Mouse (Mus musculus) forebrain, embryonic 13.5 days (tissue): ENCODE measurements around the gene Dync1li2. TPM values are rescaled to one million over a fixed set of nuclear protein-coding genes. Genes with fewer than 3 reads are reported as not detected.

Experiments used
- ATAC-seq: fragments of 200-750 bp; cut with Nextera tagmentation; 2 replicates; pipeline ENCODE4 v1.8.0; 2017
- H3K27ac ChIP-seq: fragments of 300-500 bp; sonication (generic); 2 replicates; pipeline ENCODE4 v1.5.1; 2015; ENCODE audit warnings: inconsistent platforms, mild to moderate bottlenecking, moderate library complexity
- H3K27me3 ChIP-seq: fragments of 300-500 bp; sonication (generic); 2 replicates; pipeline ENCODE4 v1.6.1; 2015; ENCODE audit warnings: mild to moderate bottlenecking, inconsistent platforms
- H3K36me3 ChIP-seq: fragments of 300-500 bp; sonication (generic); 2 replicates; pipeline ENCODE4 v1.6.1; 2015; ENCODE audit warnings: mild to moderate bottlenecking, inconsistent platforms; ENCODE audit not compliant: poor library complexity, severe bottlenecking
- H3K4me1 ChIP-seq: fragments of 300-500 bp; sonication (generic); 2 replicates; pipeline ENCODE4 v1.6.1; 2015; ENCODE audit warnings: inconsistent platforms
- H3K4me2 ChIP-seq: fragments of 300-500 bp; sonication (generic); 2 replicates; pipeline ENCODE4 v1.6.1; 2015; ENCODE audit warnings: inconsistent platforms, mild to moderate bottlenecking, moderate library complexity
- H3K4me3 ChIP-seq: fragments of 300-500 bp; sonication (generic); 2 replicates; pipeline ENCODE4 v1.5.1; 2015; ENCODE audit warnings: mild to moderate bottlenecking, inconsistent platforms
- H3K9ac ChIP-seq: fragments of 300-500 bp; sonication (generic); 2 replicates; pipeline ENCODE4 v1.6.1; 2015; ENCODE audit warnings: mild to moderate bottlenecking, inconsistent platforms
- H3K9me3 ChIP-seq: fragments of 300-500 bp; sonication (generic); replicated peaks from 2 replicates; pipeline ENCODE4 v1.6.1; 2016; ENCODE audit warnings: inconsistent platforms
- WGBS: fragments of 180-500 bp; shearing (Covaris S2); methylation state at CpG from one replicate; pipeline ENCODE4 v1.1.7; 2015; 5-methylcytosine and 5-hydroxymethylcytosine counted together
- polyA plus RNA-seq: library from polyadenylated mRNA; unstranded; fragments of >200 nt; fragmentation: Nextera tagmentation; extraction: Ambion mirVana; gene quantifications from 2 replicates; pipeline ENCODE4 v1.2.1, GENCODE M21; 2015

Gene Dync1li2
- polyA plus RNA-seq, 1 experiment from 2014 or later = 109 TPM

DNA sequence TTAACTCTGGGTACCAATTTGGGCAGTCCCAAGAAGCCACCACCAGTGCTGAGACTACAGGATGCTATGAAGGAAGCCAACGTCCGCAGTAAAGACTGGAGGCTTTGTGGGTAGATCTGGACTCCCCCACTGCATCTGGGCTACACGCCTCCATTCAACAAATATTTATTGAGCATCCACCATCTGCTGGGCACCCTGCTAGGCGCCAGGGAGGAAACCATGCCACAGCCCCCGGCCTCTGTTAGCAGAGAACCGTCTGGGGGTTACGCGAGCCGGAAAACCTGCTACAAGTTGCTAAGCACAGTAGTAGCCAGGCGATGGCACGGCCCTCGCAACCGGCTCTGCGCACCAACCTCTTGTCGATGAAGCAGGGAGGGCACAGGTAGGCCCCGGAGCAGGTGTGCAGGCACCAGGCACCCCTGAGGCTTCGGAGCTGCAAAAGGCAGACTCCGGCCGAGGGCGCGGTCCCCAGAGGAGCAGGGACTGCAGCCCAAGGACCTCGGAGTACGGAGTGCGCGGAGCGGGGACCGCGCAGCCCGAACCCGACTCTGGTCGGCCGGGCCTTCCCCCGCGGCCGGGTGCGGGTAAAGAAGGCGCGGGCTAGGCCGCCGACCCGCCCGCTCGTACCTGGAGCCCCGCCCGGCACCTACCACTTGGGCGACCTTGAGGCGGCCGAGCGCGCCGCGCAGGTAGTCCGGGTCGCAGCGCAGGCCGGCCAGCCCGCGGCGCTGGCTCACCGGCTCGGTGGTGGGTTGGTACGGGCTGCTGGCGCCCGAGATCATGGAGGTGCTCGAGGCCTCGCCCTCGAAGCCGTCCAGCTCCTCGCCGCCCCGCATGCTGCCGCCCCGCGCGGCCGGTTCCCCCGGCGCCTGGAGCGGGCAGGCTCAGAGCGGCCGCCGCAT is 47.8 kb downstream of the Dync1li2 start:
- Histone ChIP-seq H3K9ac (peak overlapping the region; percentile 90), H3K9me3 (peaks cover 5% of the 10 kb centered on the region; the same call in 1 of the 2 replicates), H3K27me3 (no peaks in the 10 kb centered on the region), H3K4me1 (peaks cover 17% of the 10 kb centered on the region), H3K4me2 (peak overlapping the region; percentile 96), H3K27ac (peak overlapping the region; percentile 73), H3K36me3 (no peaks in the 10 kb centered on the region), H3K4me3 (peak overlapping the region; percentile 83)
- peak; percentile 79 for ATAC-seq
- under 1% methylated on average over 62 of the region's 82 CpGs for WGBS

DNA sequence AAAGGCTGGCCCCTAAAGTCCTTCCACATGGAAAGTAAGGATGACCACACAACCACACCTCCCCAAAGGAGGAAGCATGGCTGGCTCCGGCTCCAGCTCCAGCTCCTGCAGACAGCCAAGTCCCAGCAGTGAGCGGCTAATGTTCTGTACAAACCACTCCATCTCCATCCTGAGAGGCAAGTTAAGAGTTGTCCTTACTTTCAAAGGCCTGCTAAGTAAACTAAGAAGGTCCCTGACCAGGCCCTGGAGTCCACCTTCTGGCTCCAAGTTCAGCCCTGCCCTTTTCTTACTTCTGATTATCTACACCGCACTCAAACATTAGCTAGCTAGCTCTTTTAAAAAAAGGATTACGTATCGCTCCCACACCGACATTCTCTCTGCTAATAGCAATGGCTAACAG is 49.1 kb downstream of the Dync1li2 start:
- Histone ChIP-seq H3K27ac (no peak overlapping the region), H3K4me3 (peak overlapping the region; percentile 83), H3K27me3 (no peaks in the 10 kb centered on the region), H3K36me3 (no peaks in the 10 kb centered on the region), H3K9ac (peak overlapping the region; percentile 90), H3K4me1 (peaks cover 17% of the 10 kb centered on the region), H3K4me2 (peak overlapping the region; percentile 96), H3K9me3 (peaks cover 5% of the 10 kb centered on the region; the same call in 1 of the 2 replicates)
- no peak for ATAC-seq
- WGBS = 86% methylated on average over 6 of the region's 6 CpGs

DNA sequence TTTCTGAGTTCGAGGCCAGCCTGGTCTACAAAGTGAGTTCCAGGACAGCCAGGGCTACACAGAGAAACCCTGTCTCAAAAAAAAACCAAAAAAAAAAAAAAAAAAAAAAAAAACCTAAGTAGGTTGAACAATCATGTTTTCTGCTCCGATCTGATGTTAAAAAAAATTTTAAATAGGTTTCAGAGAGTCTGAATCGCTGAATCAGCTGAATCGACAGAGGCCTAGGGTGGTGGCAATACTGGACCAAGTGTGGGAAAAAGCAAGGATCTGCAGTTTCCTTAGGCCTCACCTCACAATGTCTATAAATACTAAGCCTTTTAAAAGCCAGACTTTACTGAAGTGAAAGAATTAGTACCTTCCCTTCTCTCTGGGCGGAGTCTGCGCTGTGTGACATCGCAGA is 49.7 kb downstream of the Dync1li2 start:
- no peak overlapping the region for H3K9ac ChIP-seq
- H3K27me3 ChIP-seq = no peaks in the 10 kb centered on the region
- H3K9me3 ChIP-seq = peaks cover 5% of the 10 kb centered on the region; the same call in 1 of the 2 replicates
- 95% methylated on average over 7 of the region's 7 CpGs for WGBS
- ATAC-seq = no peak
- no peak overlapping the region for H3K4me2 ChIP-seq
- no peaks in the 10 kb centered on the region for H3K36me3 ChIP-seq
- H3K27ac ChIP-seq = no peak overlapping the region
- peaks cover 17% of the 10 kb centered on the region for H3K4me1 ChIP-seq
- H3K4me3 ChIP-seq = no peak overlapping the region

DNA sequence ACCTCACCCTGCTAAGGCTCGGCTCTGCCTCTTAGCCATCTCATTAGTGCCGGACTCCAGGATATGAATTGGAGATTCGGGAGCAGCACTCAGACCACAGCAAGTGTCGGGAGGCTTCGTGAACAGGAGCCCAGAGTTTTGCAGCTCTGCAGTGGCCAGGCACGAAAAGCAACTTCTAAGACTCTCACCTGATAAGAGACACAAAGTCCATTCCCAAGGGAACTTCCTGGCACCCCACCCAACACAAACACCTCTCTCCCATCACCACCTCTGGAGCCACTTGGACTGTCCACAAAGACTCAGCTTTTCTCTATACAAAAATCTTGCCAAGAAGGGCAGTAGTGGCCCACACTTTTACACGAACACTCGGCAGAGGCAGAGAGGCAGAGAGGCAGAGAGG is 52.6 kb downstream of the Dync1li2 start:
- WGBS = 84% methylated on average over 8 of the region's 8 CpGs
- ATAC-seq = no peak
- no peaks in the 10 kb centered on the region for H3K36me3 ChIP-seq

DNA sequence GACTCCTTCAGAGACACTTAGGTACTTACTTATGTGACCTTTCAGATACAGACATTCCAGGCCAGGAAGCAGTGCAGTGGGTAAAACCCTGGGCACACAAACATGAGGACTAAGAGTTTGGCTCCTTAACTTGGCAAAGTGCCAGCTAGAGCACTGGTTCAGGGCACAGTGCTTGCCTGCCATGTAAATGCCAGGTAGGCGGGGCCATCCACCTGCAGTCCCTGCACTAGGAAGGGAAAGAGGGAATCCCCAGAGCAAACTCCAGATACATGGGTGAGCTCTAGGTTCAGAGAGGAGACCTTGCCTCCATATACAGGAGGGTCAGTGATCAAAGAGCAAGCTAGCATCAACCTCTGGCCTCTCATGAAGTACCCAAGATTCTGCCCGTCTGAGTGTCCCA is 54.9 kb downstream of the Dync1li2 start:
- no peaks in the 10 kb centered on the region for H3K36me3 ChIP-seq
- no peak overlapping the region for H3K4me2 ChIP-seq
- no peaks in the 10 kb centered on the region for H3K9me3 ChIP-seq
- 91% methylated on average over 2 of the region's 2 CpGs for WGBS
- no peak overlapping the region for H3K27ac ChIP-seq
- H3K9ac ChIP-seq = no peak overlapping the region
- H3K27me3 ChIP-seq = no peaks in the 10 kb centered on the region
- no peak for ATAC-seq
- H3K4me3 ChIP-seq = no peak overlapping the region
- H3K4me1 ChIP-seq = peaks cover 35% of the 10 kb centered on the region

More for the DNA sequence above, 52.6 kb downstream of the Dync1li2 start:
- Histone ChIP-seq H3K4me3 (no peak overlapping the region), H3K27me3 (no peaks in the 10 kb centered on the region), H3K9me3 (no peaks in the 10 kb centered on the region), H3K9ac (no peak overlapping the region), H3K4me2 (no peak overlapping the region), H3K27ac (no peak overlapping the region), H3K4me1 (peaks cover 46% of the 10 kb centered on the region)

DNA sequence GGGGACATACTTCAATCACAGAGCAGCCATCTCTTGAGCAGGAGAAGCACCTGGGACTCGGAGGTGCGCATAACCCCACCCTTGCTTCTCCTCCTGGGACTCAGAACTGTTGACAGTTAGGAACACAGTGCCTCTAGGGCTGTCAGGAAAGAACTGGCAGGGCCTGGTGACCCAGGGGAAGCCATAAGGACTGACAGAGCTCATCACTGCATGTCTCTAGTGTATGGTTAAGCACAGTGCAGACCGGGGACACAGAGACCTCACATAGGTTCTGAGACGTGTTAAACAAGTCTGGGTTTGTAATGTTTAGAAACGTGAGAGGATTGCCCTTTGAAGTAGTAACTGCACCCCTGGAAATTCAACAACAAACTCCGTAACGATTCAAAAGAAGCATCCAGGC is 55.3 kb downstream of the Dync1li2 start:
- Histone ChIP-seq H3K9ac (peak overlapping the region; percentile 30; the same call in 1 of the 2 replicates), H3K9me3 (no peaks in the 10 kb centered on the region), H3K27me3 (no peaks in the 10 kb centered on the region), H3K4me1 (peaks cover 35% of the 10 kb centered on the region), H3K27ac (no peak overlapping the region), H3K4me3 (no peak overlapping the region), H3K4me2 (no peak overlapping the region), H3K36me3 (no peaks in the 10 kb centered on the region)
- no peak for ATAC-seq
- WGBS = 68% methylated on average over 7 of the region's 7 CpGs

DNA sequence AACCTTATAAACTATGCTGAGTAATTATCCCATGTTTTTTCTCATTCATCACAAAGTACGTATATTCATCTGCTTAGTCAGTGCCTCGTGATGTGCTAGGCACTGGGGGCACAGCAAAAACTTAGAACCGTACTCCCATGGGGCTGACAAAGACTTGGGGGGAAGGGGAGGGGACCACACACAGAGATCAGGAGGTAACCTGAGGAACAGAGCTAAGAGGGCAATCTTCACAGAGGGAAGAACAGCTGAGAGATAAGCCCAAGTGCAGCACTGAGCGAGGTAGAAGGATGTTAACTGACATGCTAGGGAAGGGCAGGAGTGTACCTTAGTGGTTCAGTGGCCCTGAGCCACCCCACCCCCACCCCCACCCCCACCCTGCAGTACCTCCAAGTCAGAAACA is 56.2 kb downstream of the Dync1li2 start:
- Histone ChIP-seq H3K27me3 (no peaks in the 10 kb centered on the region), H3K4me1 (peaks cover 35% of the 10 kb centered on the region), H3K9ac (no peak overlapping the region), H3K27ac (no peak overlapping the region), H3K4me2 (no peak overlapping the region), H3K36me3 (no peaks in the 10 kb centered on the region), H3K9me3 (no peaks in the 10 kb centered on the region), H3K4me3 (no peak overlapping the region)
- no peak for ATAC-seq
- WGBS = 11% methylated on average over 4 of the region's 4 CpGs

DNA sequence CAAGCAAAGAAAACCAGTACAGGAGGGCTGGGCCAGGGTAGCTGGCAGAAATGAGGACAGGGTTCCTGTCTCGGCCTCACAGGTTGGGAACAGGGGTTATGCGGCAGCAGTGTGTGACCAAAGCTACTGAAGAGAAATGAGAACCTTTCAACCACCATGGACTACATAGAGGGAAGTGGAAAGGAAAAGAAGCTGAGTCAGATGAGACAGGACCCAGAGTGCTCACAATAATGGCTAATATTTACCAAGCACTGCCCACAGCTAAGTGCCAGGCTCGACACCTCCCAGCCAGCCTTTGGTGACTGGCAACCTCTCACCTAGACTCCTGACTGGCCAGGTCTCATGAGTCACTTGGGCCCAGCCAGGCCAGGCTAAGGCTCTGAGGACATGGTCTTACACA is 58.9 kb downstream of the Dync1li2 start:
- Histone ChIP-seq H3K9me3 (no peaks in the 10 kb centered on the region), H3K4me2 (no peak overlapping the region), H3K9ac (no peak overlapping the region), H3K4me1 (peaks cover 35% of the 10 kb centered on the region), H3K27ac (no peak overlapping the region), H3K4me3 (no peak overlapping the region), H3K36me3 (no peaks in the 10 kb centered on the region), H3K27me3 (no peaks in the 10 kb centered on the region)
- ATAC-seq = no peak
- WGBS = 91% methylated on average over 3 of the region's 3 CpGs

DNA sequence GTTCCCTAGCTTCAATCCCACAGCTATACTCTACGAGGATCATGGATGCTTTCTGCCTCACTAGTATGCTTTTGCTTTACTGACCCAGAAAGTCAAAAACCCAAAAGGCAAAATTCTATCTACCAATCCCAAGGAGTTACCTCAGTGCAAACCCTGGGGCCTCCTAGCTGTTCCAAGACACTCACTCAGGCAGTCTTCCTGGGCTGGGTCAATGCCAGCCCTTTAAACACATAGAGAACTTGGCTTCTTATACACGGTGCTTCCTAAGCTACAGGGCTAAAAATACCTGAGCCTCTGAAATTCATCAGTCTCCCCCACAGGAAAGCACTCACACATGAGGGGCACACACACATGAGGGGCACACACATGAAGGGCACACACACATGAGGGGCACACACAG is 59.6 kb downstream of the Dync1li2 start:
- Histone ChIP-seq H3K4me2 (no peak overlapping the region), H3K9me3 (no peaks in the 10 kb centered on the region), H3K4me1 (peaks cover 35% of the 10 kb centered on the region), H3K4me3 (no peak overlapping the region), H3K27me3 (no peaks in the 10 kb centered on the region), H3K27ac (no peak overlapping the region), H3K9ac (no peak overlapping the region), H3K36me3 (no peaks in the 10 kb centered on the region)
- ATAC-seq = no peak
- WGBS = 80% methylated on average over 2 of the region's 2 CpGs

DNA sequence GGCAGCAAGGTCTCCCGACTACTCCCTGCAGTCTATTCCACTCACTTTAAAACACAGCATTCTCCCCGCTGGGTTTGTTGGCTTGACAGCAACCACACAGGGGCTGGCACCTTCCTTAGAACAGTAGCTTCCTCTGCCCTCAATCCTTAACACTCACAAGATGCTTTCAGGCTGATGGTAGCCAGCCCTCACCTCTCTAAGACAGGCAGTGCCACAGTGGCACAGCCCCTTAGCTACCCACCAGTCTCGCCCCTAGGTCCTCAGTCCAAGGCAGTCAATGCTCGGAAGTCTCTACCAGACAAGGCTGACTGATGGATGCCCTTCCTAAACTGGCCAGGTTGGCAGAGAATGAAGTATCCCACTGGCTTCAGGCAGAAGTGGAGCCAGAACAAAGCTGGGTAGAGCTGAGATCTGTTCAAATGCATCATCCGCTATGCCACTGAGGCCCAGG is 61.9 kb downstream of the Dync1li2 start:
- 89% methylated on average over 5 of the region's 5 CpGs for WGBS
- Histone ChIP-seq H3K4me1 (peaks cover 22% of the 10 kb centered on the region), H3K27me3 (no peaks in the 10 kb centered on the region), H3K4me3 (no peak overlapping the region), H3K9me3 (no peaks in the 10 kb centered on the region), H3K36me3 (no peaks in the 10 kb centered on the region), H3K9ac (no peak overlapping the region), H3K27ac (no peak overlapping the region), H3K4me2 (no peak overlapping the region)
- no peak for ATAC-seq

DNA sequence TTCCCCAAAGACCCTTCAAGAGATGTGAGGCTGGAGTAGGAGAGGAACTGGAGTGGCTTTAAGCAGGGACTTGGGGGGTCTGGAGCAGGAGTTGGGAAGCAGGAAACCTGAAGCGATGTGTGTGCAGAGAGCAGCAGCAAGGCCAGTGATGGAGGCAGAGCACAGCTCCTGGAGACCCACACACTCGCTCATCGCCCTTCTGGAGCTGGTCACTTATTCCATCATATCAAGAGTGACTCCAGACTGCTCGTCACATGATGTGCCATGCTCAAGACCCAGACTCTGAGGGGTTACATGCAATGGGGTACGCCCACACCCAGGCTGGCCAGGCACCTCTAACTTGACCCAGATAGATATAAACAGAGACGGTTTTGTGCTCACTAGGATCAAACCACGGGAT is 62.6 kb downstream of the Dync1li2 start:
- Histone ChIP-seq H3K4me2 (no peak overlapping the region), H3K4me1 (peaks cover 22% of the 10 kb centered on the region), H3K9me3 (no peaks in the 10 kb centered on the region), H3K36me3 (no peaks in the 10 kb centered on the region), H3K27ac (no peak overlapping the region), H3K27me3 (no peaks in the 10 kb centered on the region), H3K9ac (no peak overlapping the region), H3K4me3 (no peak overlapping the region)
- WGBS = 91% methylated on average over 7 of the region's 7 CpGs
- no peak for ATAC-seq

DNA sequence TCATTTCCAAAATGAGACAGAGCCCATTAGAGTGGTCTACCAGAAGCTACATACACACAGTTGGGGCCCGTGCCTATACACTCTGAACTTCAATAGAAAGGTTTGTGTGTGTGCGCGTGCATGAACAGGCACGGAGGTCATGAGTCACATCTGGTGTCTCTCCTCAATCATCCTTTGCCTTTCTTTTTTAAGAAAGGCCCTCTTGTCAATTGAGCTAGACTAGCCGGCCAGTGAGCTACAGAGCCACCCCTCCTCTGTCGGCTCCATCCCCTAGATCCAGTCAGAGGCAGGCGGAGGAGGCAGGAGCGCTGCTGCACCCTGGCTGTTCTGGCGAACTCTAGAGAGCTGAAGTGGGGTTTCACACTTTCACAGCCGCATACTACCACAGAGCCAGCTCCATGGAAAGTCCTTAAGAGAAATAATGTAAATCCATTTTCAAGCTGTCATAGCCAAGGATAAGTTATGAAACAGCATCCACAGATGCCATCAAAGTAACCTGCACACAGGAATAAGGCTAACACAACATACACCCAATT is 63.5 kb downstream of the Dync1li2 start:
- H3K27ac ChIP-seq = no peak overlapping the region
- no peak overlapping the region for H3K4me3 ChIP-seq
- no peak for ATAC-seq

More for the DNA sequence above, 63.5 kb downstream of the Dync1li2 start:
- peaks cover 28% of the 10 kb centered on the region for H3K4me1 ChIP-seq
- no peaks in the 10 kb centered on the region for H3K9me3 ChIP-seq
- H3K36me3 ChIP-seq = no peaks in the 10 kb centered on the region
- whole genome bisulfite sequencing = 62% methylated on average over 10 of the region's 10 CpGs
- H3K4me2 ChIP-seq = no peak overlapping the region
- no peaks in the 10 kb centered on the region for H3K27me3 ChIP-seq
- no peak overlapping the region for H3K9ac ChIP-seq
